Mouse (Mus musculus) hindbrain, embryonic 11.5 days (tissue): ENCODE results near the gene Alkbh4. TPM values are rescaled to one million over a fixed set of nuclear protein-coding genes. Genes with fewer than 3 reads are reported as not detected.

Experiments used
- ATAC-seq: fragments of 200-750 bp; cut with Nextera tagmentation; 2 replicates; pipeline ENCODE4 v1.8.0; 2017; ENCODE audit warnings: mild to moderate bottlenecking, moderate TSS enrichment, moderate library complexity; ENCODE audit not compliant: low FRiP score
- DNase-seq: peaks from one replicate; pipeline ENCODE4 v3.0.0-alpha.2; 2015; ENCODE audit warnings: low spot score
- H3K27ac ChIP-seq: fragments of 300-500 bp; sonication (generic); 2 replicates; pipeline ENCODE4 v1.5.1; 2014; ENCODE audit warnings: mild to moderate bottlenecking, low read depth, low read length
- H3K27me3 ChIP-seq: fragments of 300-500 bp; sonication (generic); 2 replicates; pipeline ENCODE4 v1.6.1; 2014; ENCODE audit warnings: mild to moderate bottlenecking, low read length, moderate library complexity, mixed read lengths; ENCODE audit not compliant: control insufficient read depth, insufficient read depth
- H3K36me3 ChIP-seq: fragments of 300-500 bp; sonication (generic); 2 replicates; pipeline ENCODE4 v1.6.1; 2014; ENCODE audit warnings: mild to moderate bottlenecking, low read length, moderate library complexity, mixed read lengths; ENCODE audit not compliant: control insufficient read depth, insufficient read depth
- H3K4me1 ChIP-seq: fragments of 300-500 bp; sonication (generic); replicated peaks from 2 replicates; pipeline ENCODE4 v1.6.1; 2014; ENCODE audit warnings: low read length, mixed read lengths; ENCODE audit not compliant: control insufficient read depth, insufficient read depth
- H3K4me2 ChIP-seq: fragments of 300-500 bp; sonication (generic); replicated peaks from 2 replicates; pipeline ENCODE4 v1.6.1; 2014; ENCODE audit warnings: mild to moderate bottlenecking, low read depth, low read length
- H3K4me3 ChIP-seq: fragments of 300-500 bp; sonication (generic); 2 replicates; pipeline ENCODE4 v1.5.1; 2014; ENCODE audit warnings: low read depth, low read length
- H3K9ac ChIP-seq: fragments of 300-500 bp; sonication (generic); 2 replicates; pipeline ENCODE4 v1.6.1; 2014; ENCODE audit warnings: low read depth, low read length
- H3K9me3 ChIP-seq: fragments of 300-500 bp; sonication (generic); 2 replicates; pipeline ENCODE4 v1.6.1; 2016; ENCODE audit warnings: low read length; ENCODE audit not compliant: control insufficient read depth
- WGBS: fragments of 180-500 bp; shearing (Covaris S2); extraction: QIAGEN DNeasy Blood & Tissue Kit; methylation state at CpG from one replicate; pipeline ENCODE4 v1.1.7; 2014; 5-methylcytosine and 5-hydroxymethylcytosine counted together
- polyA plus RNA-seq: library from polyadenylated mRNA; unstranded; fragments of >200 nt; fragmentation: Nextera tagmentation; extraction: Ambion mirVana; gene quantifications from 2 replicates; pipeline ENCODE4 v1.2.1, GENCODE M21; 2014

The Alkbh4 gene
- polyA plus RNA-seq, 1 experiment from 2014 or later, result 18.8 TPM

DNA sequence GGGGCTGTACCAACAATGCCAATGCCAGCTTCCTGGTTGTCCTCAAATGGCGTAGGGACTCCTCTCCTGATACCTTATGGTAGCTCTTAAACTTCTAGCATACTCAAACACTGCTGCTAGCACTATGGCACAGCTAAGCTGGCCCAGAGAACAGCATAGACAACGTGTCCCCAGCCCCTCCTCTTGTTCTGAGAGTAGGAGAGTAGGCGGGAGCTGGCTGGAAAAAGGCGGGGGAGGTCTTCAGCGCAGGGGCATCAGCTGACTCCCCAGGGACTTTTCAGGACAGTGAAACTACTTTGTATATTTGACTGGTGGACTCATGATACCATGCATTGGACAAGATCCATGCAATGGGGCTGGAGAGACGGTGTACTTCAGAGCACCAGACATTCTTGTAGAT is 46.1 kb downstream of the Alkbh4 start:
- WGBS, result 93% methylated on average over 6 of the region's 6 CpGs
- Histone ChIP-seq H3K4me3 (no peak overlapping the region), H3K9ac (no peak overlapping the region), H3K27me3 (no peaks in the 10 kb centered on the region), H3K4me1 (no peaks in the 10 kb centered on the region), H3K9me3 (no peaks in the 10 kb centered on the region), H3K36me3 (0 out of 2 replicates have a peak, but pooled peaks cover 4% of the 10 kb centered on the region), H3K4me2 (no peak overlapping the region), H3K27ac (no peak overlapping the region)
- no peak for ATAC-seq
- DNase-seq, result no peak

DNA sequence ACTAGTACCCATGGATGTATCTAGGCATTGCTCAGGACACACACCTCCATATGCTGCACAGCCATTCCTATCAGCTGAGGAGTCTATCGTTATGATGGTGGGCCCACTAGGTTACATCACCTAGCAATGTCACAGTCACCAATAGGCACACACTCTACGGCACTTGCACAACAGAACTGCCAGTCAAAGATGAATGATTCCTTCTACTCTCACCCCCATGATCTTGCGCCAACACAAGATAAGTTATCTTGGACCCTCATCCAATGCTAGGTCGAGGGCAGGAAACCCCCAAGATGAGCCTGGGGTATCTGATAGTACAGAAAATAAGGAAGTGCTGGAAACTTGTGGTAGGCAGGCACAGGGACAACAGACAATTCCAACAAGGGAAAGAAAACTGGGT is 46.9 kb downstream of the Alkbh4 start:
- WGBS, result 92% methylated on average over 4 of the region's 4 CpGs
- Histone ChIP-seq H3K9me3 (no peaks in the 10 kb centered on the region), H3K9ac (no peak overlapping the region), H3K4me3 (no peak overlapping the region), H3K36me3 (0 out of 2 replicates have a peak, but pooled peaks cover 4% of the 10 kb centered on the region), H3K27ac (no peak overlapping the region), H3K4me2 (no peak overlapping the region), H3K4me1 (no peaks in the 10 kb centered on the region), H3K27me3 (no peaks in the 10 kb centered on the region)
- ATAC-seq (no peak), DNase-seq (no peak)

DNA sequence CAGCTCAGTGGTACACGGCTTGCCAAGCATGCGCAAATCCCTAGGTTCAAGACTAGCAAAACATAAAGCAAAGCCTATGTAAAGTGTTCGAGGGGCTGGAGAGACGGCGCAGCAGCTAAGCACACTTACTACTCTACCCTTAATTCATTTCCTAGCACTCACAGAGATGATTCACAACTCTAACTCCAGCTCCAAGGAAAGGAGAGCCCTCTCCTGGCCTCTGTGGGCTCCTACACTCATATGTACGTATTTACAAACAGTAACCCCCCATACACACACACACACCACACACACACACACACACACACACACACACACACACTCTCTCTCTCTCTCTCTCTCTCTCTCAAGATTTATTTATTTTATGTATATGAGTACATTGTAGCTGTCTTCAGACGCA is 47.8 kb downstream of the Alkbh4 start:
- no peak overlapping the region for H3K4me2 ChIP-seq
- no peaks in the 10 kb centered on the region for H3K4me1 ChIP-seq
- no peaks in the 10 kb centered on the region for H3K9me3 ChIP-seq
- DNase-seq, result no peak
- no peak for ATAC-seq
- H3K27me3 ChIP-seq, result no peaks in the 10 kb centered on the region
- H3K4me3 ChIP-seq, result no peak overlapping the region
- WGBS, result 94% methylated on average over 7 of the region's 7 CpGs
- H3K9ac ChIP-seq, result no peak overlapping the region
- H3K27ac ChIP-seq, result no peak overlapping the region
- 0 out of 2 replicates have a peak, but pooled peaks cover 4% of the 10 kb centered on the region for H3K36me3 ChIP-seq

DNA sequence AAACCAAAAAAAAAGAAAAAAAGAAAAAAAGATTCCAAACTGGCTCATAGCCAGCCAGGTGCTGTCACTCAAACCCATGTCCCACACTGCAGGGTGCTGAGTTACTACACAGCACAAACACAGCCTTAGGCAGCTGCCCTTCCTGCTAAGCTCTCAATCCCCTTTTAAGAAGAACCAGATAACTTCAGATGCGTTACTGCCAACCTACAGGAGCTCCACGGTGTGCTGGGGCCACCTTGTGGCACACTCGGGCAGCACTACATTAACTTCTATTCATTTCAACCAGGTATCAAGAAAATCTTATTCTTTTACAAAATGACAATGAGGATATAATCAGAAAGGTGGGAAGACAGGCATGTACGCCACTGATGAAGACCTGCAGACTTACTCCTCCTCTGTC is 50.8 kb downstream of the Alkbh4 start:
- Histone ChIP-seq H3K4me1 (no peaks in the 10 kb centered on the region), H3K4me2 (no peak overlapping the region), H3K9ac (no peak overlapping the region), H3K9me3 (no peaks in the 10 kb centered on the region), H3K27ac (no peak overlapping the region), H3K4me3 (no peak overlapping the region), H3K36me3 (0 out of 2 replicates have a peak, but pooled peaks cover 2% of the 10 kb centered on the region), H3K27me3 (no peaks in the 10 kb centered on the region)
- WGBS, result 51% methylated on average over 4 of the region's 4 CpGs
- ATAC-seq (no peak), DNase-seq (peak; percentile 35)

Other genes starting within 250 kb of the Alkbh4 start
- 16.6 and 26.1 TPM in 2 replicates for gene Hspb1, start 248.2 kb upstream of the Alkbh4 start, polyA plus RNA-seq
- 204 and 208 TPM in 2 replicates for gene Ywhag, start 201.5 kb upstream of the Alkbh4 start, polyA plus RNA-seq
- 1.6 and 2.4 TPM in 2 replicates for gene Ssc4d, start 161.6 kb upstream of the Alkbh4 start, polyA plus RNA-seq
- gene Zp3, start 156.0 kb upstream of the Alkbh4 start, polyA plus RNA-seq, result not detected in 2 replicates
- gene Dtx2, start 141.3 kb upstream of the Alkbh4 start, polyA plus RNA-seq, result 21.6 and 23.5 TPM in 2 replicates
- 0.11 and 0.45 TPM in 2 replicates for gene Upk3b, start 97.7 kb upstream of the Alkbh4 start, polyA plus RNA-seq
- 2.4 and 2.7 TPM in 2 replicates for gene Upk3bl, start 81.7 kb upstream of the Alkbh4 start, polyA plus RNA-seq
- gene Rasa4, start 52.2 kb upstream of the Alkbh4 start, polyA plus RNA-seq, result 5.2 and 6.1 TPM in 2 replicates
- gene Polr2j, start 19.5 kb upstream of the Alkbh4 start, polyA plus RNA-seq, result 238 and 247 TPM in 2 replicates
- gene Lrwd1, start 72 bp upstream of the Alkbh4 start, polyA plus RNA-seq, result 34.7 and 37.5 TPM in 2 replicates
- 8.2 and 8.3 TPM in 2 replicates for gene Orai2, start 34.6 kb downstream of the Alkbh4 start, polyA plus RNA-seq
- 86.1 and 87.6 TPM in 2 replicates for gene Prkrip1, start 62.8 kb downstream of the Alkbh4 start, polyA plus RNA-seq
- gene Sh2b2, start 110.4 kb downstream of the Alkbh4 start, polyA plus RNA-seq, result 9.9 and 11.2 TPM in 2 replicates